Mouse (Mus musculus) midbrain, embryonic 11.5 days (tissue): Measurements from ENCODE around the gene Dnm1. TPM values are rescaled to one million over a fixed set of nuclear protein-coding genes. Genes with fewer than 3 reads are reported as not detected.

Experiments used
- ATAC-seq: fragments of 200-750 bp; cut with Nextera tagmentation; 2 replicates; pipeline ENCODE4 v1.8.0; 2017; ENCODE audit warnings: moderate TSS enrichment, moderate library complexity; ENCODE audit not compliant: low FRiP score
- DNase-seq: peaks from one replicate; pipeline ENCODE4 v3.0.0; 2015; ENCODE audit warnings: low spot score; ENCODE audit errors: missing footprints
- H3K27ac ChIP-seq: fragments of 300-500 bp; sonication (generic); 2 replicates; pipeline ENCODE4 v1.5.1; 2014; ENCODE audit warnings: low read depth, low read length
- H3K27me3 ChIP-seq: fragments of 300-500 bp; sonication (generic); 2 replicates; pipeline ENCODE4 v1.6.1; 2014; ENCODE audit warnings: mild to moderate bottlenecking, low read length, moderate library complexity, mixed read lengths; ENCODE audit not compliant: control insufficient read depth, insufficient read depth
- H3K36me3 ChIP-seq: fragments of 300-500 bp; sonication (generic); 2 replicates; pipeline ENCODE4 v1.6.1; 2014; ENCODE audit warnings: mild to moderate bottlenecking, low read length, moderate library complexity, mixed read lengths; ENCODE audit not compliant: control insufficient read depth, insufficient read depth
- H3K4me1 ChIP-seq: fragments of 300-500 bp; sonication (generic); 2 replicates; pipeline ENCODE4 v1.6.1; 2014; ENCODE audit warnings: low read length; ENCODE audit not compliant: control insufficient read depth, insufficient read depth
- H3K4me2 ChIP-seq: fragments of 300-500 bp; sonication (generic); 2 replicates; pipeline ENCODE4 v1.6.1; 2014; ENCODE audit warnings: mild to moderate bottlenecking, moderate library complexity
- H3K4me3 ChIP-seq: fragments of 300-500 bp; sonication (generic); 2 replicates; pipeline ENCODE4 v1.5.1; 2014; ENCODE audit warnings: low read depth, low read length
- H3K9ac ChIP-seq: fragments of 300-500 bp; sonication (generic); 2 replicates; pipeline ENCODE4 v1.6.1; 2014; ENCODE audit warnings: low read length
- H3K9me3 ChIP-seq: fragments of 300-500 bp; sonication (generic); 2 replicates; pipeline ENCODE4 v1.6.1; 2016; ENCODE audit warnings: low read length; ENCODE audit not compliant: control insufficient read depth
- WGBS: fragments of 180-500 bp; shearing (Covaris S2); extraction: QIAGEN DNeasy Blood & Tissue Kit; methylation state at CpG from one replicate; pipeline ENCODE4 v1.1.7; 2014; 5-methylcytosine and 5-hydroxymethylcytosine counted together
- polyA plus RNA-seq: library from polyadenylated mRNA; unstranded; fragments of >200 nt; fragmentation: Nextera tagmentation; extraction: Ambion mirVana; gene quantifications from 2 replicates; pipeline ENCODE4 v1.2.1, GENCODE M21; 2014

The Dnm1 gene
- 12.9 and 13.8 TPM in 2 replicates for polyA plus RNA-seq

GRCm38 (mm10) chr2:32353007-32353542, at the start of gene Dnm1:
Gene Dnm1, minus strand, starts transcription at chr2:32353338.
- Histone ChIP-seq H3K27ac (peak within 1 kb of the TSS; percentile 53), H3K4me2 (peak within 1 kb of the TSS; percentile 96), H3K4me1 (peaks cover 10% of the 10 kb centered on the region), H3K27me3 (peaks cover 7% of the 10 kb centered on the region; the same call in 1 of the 2 replicates), H3K36me3 (no peaks in the 10 kb centered on the region), H3K9me3 (no peaks in the 10 kb centered on the region), H3K4me3 (peak within 1 kb of the TSS; percentile 57), H3K9ac (peak within 1 kb of the TSS; percentile 71)
- DNase-seq: peak; percentile 99
- under 1% methylated on average over 63 of the region's 63 CpGs for WGBS
- ATAC-seq: peak; percentile 70

DNA sequence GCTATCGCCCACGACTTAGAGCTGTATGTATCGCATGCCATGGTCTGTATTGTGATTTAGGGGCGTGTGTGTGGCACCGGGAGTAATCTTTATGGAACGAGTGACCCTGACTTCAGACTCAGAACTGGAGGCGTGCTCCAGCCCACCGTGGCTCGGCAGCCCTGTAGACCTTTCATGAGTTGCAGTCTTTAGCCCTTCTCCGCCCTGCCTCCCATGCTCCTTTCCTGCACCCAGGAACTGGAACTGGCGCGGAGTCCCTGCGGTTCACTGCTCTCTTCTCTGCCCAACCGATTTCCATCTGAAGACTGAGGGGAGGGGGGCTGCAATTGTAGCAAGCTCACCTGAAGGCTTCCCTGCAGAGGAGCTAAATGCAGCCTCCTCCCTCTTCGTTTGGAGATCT, 43.6 kb upstream of the Dnm1 start:
- 0% methylated on average over 15 of the region's 15 CpGs for WGBS
- Histone ChIP-seq H3K27me3 (no peaks in the 10 kb centered on the region), H3K4me1 (peaks cover 10% of the 10 kb centered on the region), H3K36me3 (no peaks in the 10 kb centered on the region), H3K27ac (no peak overlapping the region), H3K4me3 (peak overlapping the region; percentile 83), H3K9me3 (no peaks in the 10 kb centered on the region), H3K4me2 (peak overlapping the region; percentile 74), H3K9ac (peak overlapping the region; percentile 80)
- DNase-seq (no peak), ATAC-seq (no peak)

DNA sequence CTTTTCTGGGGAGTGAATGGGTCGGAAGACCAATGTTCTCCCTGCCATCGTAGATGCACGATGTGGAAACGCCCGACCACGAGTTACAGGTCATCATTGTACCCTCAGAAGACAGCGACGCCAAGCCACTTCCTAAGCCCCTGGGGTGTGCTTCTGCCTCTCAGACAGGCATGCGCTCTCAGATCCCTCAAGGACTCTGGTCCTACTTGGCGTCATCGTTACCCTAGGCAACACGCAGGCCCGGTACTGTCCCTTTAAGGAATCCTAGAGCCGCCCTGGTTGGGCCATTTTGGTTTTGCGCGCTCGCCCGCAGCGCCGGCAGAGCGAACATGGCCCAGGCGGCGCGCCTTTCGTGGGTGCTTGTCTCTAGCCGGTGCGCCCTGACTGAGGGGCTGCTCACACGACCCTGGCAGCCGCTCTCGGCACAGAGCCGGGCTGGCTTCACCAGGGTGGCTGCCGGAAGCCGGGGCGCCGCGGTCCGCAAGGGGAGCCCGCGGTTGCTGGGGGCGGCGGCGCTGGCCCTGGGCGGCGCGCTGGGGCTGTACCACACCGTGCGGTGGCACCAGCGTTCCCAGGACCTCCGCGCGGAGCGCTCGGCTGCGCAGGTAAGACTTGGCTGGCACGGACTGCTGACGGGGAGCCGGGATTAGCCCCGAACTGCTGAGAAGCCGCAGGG, 42.9 kb upstream of the Dnm1 start:
- peak overlapping the region; percentile 83 for H3K4me3 ChIP-seq
- H3K4me2 ChIP-seq: peak overlapping the region; percentile 74
- peak; percentile 95 for ATAC-seq
- no peaks in the 10 kb centered on the region for H3K9me3 ChIP-seq
- peak overlapping the region; percentile 80 for H3K9ac ChIP-seq
- H3K36me3 ChIP-seq: no peaks in the 10 kb centered on the region
- peak overlapping the region; percentile 64 for H3K27ac ChIP-seq
- H3K27me3 ChIP-seq: no peaks in the 10 kb centered on the region
- no peak for DNase-seq
- WGBS: under 1% methylated on average over 59 of the region's 59 CpGs
- H3K4me1 ChIP-seq: peaks cover 10% of the 10 kb centered on the region

DNA sequence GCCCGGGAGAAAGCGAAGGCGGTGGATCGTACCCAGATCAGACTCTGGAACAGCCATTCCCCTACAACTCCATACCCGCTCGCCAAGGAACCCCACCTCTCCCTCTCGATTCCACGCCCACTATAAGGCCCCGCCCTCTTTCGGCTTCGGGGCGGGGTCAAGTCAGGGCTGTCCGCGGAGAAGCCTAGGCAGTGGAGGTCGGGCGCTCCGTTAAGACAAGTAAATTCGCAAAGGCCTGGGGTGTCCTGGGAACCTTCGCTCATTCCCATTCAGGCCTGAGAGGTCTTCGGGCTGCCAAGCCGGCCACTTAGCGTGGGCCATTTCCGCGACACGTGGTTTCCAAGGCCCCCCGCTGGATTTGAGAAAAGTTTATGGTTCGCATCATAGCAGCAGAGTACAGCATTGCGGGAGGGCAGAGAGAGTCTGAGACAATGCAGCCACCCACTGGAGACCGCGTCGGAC, 42.4 kb upstream of the Dnm1 start, which contains the start of gene Ptges2:
Gene Ptges2 (plus strand): TSS at position 413 of the 462 bp plus-strand sequence.
- H3K27me3 ChIP-seq: no peaks in the 10 kb centered on the region
- DNase-seq (peak; percentile 100), ATAC-seq (peak; percentile 91)
- H3K4me1 ChIP-seq: peaks cover 10% of the 10 kb centered on the region
- WGBS: under 1% methylated on average over 31 of the region's 31 CpGs
- peak within 1 kb of the TSS; percentile 74 for H3K4me2 ChIP-seq
- peak within 1 kb of the TSS; percentile 64 for H3K27ac ChIP-seq
- no peaks in the 10 kb centered on the region for H3K36me3 ChIP-seq
- H3K9me3 ChIP-seq: no peaks in the 10 kb centered on the region
- peak within 1 kb of the TSS; percentile 83 for H3K4me3 ChIP-seq
- H3K9ac ChIP-seq: peak within 1 kb of the TSS; percentile 80

GRCm38 (mm10) chr2:32394973-32395372, 41.8 kb upstream of the Dnm1 start:
- Histone ChIP-seq H3K4me3 (peak overlapping the region; percentile 83), H3K36me3 (no peaks in the 10 kb centered on the region), H3K9me3 (no peaks in the 10 kb centered on the region), H3K9ac (peak overlapping the region; percentile 80), H3K27ac (peak overlapping the region; percentile 64; the same call in 1 of the 2 replicates), H3K4me1 (peaks cover 10% of the 10 kb centered on the region), H3K27me3 (no peaks in the 10 kb centered on the region), H3K4me2 (peak overlapping the region; percentile 74)
- peak; percentile 89 for DNase-seq
- ATAC-seq: no peak
- WGBS: 3% methylated on average over 8 of the region's 8 CpGs

DNA sequence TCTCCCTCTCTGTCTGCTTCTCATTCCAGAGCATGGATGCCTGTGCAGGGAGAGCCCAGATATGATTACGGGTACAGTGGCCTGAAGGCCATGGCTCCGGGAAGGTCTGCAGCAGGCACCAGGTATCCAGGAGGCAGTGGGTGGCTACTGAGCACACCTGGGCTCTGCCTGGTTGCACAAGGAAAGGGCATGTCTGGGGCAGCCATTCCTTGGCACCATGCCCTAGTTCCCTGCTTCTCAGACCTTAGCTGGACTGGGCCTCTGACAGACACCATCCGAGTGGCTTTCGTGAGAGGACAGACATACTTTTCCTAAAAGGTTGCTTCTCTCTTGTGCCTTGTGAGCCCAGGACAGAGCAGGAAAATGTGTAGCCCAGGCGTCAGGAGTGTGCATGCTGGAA, 38.9 kb upstream of the Dnm1 start:
- Histone ChIP-seq H3K9ac (no peak overlapping the region), H3K36me3 (no peaks in the 10 kb centered on the region), H3K27ac (no peak overlapping the region), H3K27me3 (no peaks in the 10 kb centered on the region), H3K4me1 (peaks cover 7% of the 10 kb centered on the region), H3K4me3 (no peak overlapping the region), H3K4me2 (no peak overlapping the region), H3K9me3 (no peaks in the 10 kb centered on the region)
- ATAC-seq (no peak), DNase-seq (no peak)
- 81% methylated on average over 5 of the region's 5 CpGs for WGBS

GRCm38 (mm10) chr2:32390871-32391270, 37.7 kb upstream of the Dnm1 start:
- Histone ChIP-seq H3K4me2 (no peak overlapping the region), H3K27ac (no peak overlapping the region), H3K4me1 (peaks cover 3% of the 10 kb centered on the region), H3K36me3 (no peaks in the 10 kb centered on the region), H3K9ac (no peak overlapping the region), H3K27me3 (no peaks in the 10 kb centered on the region), H3K9me3 (no peaks in the 10 kb centered on the region), H3K4me3 (no peak overlapping the region)
- no peak for ATAC-seq
- 76% methylated on average over 8 of the region's 8 CpGs for WGBS
- DNase-seq: no peak

- DNase-seq (no peak), ATAC-seq (no peak)
- H3K4me1 ChIP-seq: no peaks in the 10 kb centered on the region
- no peak overlapping the region for H3K4me2 ChIP-seq
- H3K4me3 ChIP-seq: no peak overlapping the region
- no peaks in the 10 kb centered on the region for H3K27me3 ChIP-seq
- no peak overlapping the region for H3K27ac ChIP-seq
- H3K36me3 ChIP-seq: no peaks in the 10 kb centered on the region
- H3K9me3 ChIP-seq: no peaks in the 10 kb centered on the region
- H3K9ac ChIP-seq: no peak overlapping the region
- WGBS: 78% methylated on average over 2 of the region's 2 CpGs
Measured at GRCm38 (mm10) chr2:32389157-32389556, 36.0 kb upstream of the Dnm1 start.
